In the genomic region with DNA sequence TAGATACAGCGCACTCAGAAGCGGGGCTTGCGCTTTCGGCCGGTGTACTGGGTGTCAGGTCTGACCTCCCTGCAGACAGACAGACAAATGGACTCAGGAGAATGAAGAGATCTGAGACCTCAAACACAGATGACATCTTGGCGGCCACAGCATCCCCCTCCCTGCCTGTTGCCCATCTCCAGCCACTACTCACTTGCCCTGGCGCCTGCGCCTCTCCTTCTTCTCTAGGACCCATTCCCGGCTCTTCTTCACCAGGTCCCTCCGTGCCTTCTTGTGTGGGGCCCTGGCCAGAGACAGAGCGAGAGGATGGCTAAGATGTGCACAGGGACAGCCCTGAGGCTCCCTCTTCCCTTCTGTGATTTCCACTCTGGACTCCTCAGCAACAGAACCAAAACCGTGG, we compare ENCODE assay signal across 25 mouse cellular contexts. TPM values are rescaled to one million over a fixed set of nuclear protein-coding genes. Genes with fewer than 3 reads are reported as not detected.
DNase-seq lines count a peak whose midpoint lies in the region; ATAC-seq lines count a peak whose summit lies in the region.
"Had no signal": no experiment of that assay in that cellular context is flagged by ENCODE, and none has a peak within 500 bp of the region (broad histone marks: within the 10 kb centered on the region; RNA-seq: fewer than 3 reads in every experiment).

No protein-coding gene starts in this region.

- H3K4me1 ChIP-seq in heart, embryonic 12.5 days (replicated peaks): no peaks in the 10 kb centered on the region
- no peaks in the 10 kb centered on the region for H3K4me1 ChIP-seq in midbrain, embryonic 11.5 days (ENCODE audit: control insufficient read depth, insufficient read depth, low read length)
- no peaks in the 10 kb centered on the region for H3K4me1 ChIP-seq in midbrain, embryonic 16.5 days (ENCODE audit: control insufficient read depth, insufficient read depth, low read length)
- H3K4me1 ChIP-seq: embryonic facial prominence, embryonic 15.5 days; forebrain, embryonic 10.5 days; forebrain, embryonic 12.5 days had no signal

- intact Hi-C loops in heart, postnatal 14 days (cut with DNase I): no loop called here
- intact Hi-C loops in heart, postnatal 36 days (cut with DNase I): no loop called here

- H3K4me3 ChIP-seq in heart, embryonic 12.5 days: no peak overlapping the region
- H3K4me3 ChIP-seq in midbrain, embryonic 11.5 days (ENCODE audit: low read depth, low read length): no peak overlapping the region
- H3K4me3 ChIP-seq in midbrain, embryonic 16.5 days (ENCODE audit: low read depth, low read length): no peak overlapping the region
- H3K4me3 ChIP-seq: embryonic facial prominence, embryonic 13.5 days; embryonic facial prominence, embryonic 15.5 days; erythroblast, embryonic 14.5 days; forebrain, embryonic 10.5 days; forebrain, embryonic 12.5 days had no signal

- WGBS in heart, embryonic 12.5 days: 67% methylated on average over 12 of the region's 12 CpGs
- WGBS in midbrain, embryonic 11.5 days: 89% methylated on average over 12 of the region's 12 CpGs
- WGBS in midbrain, embryonic 16.5 days: 92% methylated on average over 12 of the region's 12 CpGs

- H3K36me3 ChIP-seq in heart, embryonic 12.5 days: peaks cover 93% of the 10 kb centered on the region
- H3K36me3 ChIP-seq in midbrain, embryonic 11.5 days (ENCODE audit: control insufficient read depth, insufficient read depth, low read length): peaks cover 11% of the 10 kb centered on the region
- H3K36me3 ChIP-seq in midbrain, embryonic 16.5 days (ENCODE audit: control insufficient read depth, insufficient read depth, low read length): peaks cover 27% of the 10 kb centered on the region

- H3K4me2 ChIP-seq in heart, embryonic 12.5 days: no peak overlapping the region
- no peak overlapping the region for H3K4me2 ChIP-seq in midbrain, embryonic 11.5 days
- no peak overlapping the region for H3K4me2 ChIP-seq in midbrain, embryonic 16.5 days (ENCODE audit: low read length)
- H3K4me2 ChIP-seq: embryonic facial prominence, embryonic 13.5 days; embryonic facial prominence, embryonic 15.5 days; forebrain, embryonic 12.5 days had no signal

- H3K9ac ChIP-seq in heart, embryonic 12.5 days: 0 out of 2 replicates have a peak overlapping the region, but pooled peaks have one; percentile 6
- H3K9ac ChIP-seq in midbrain, embryonic 11.5 days (ENCODE audit: low read length): no peak overlapping the region
- no peak overlapping the region for H3K9ac ChIP-seq in midbrain, embryonic 16.5 days (ENCODE audit: low read depth, low read length)
- H3K9ac ChIP-seq: embryonic facial prominence, embryonic 13.5 days; embryonic facial prominence, embryonic 15.5 days; forebrain, embryonic 12.5 days had no signal

- H3K9me3 ChIP-seq in heart, embryonic 12.5 days (replicated peaks): no peaks in the 10 kb centered on the region
- H3K9me3 ChIP-seq in midbrain, embryonic 11.5 days (ENCODE audit: control insufficient read depth, low read length): no peaks in the 10 kb centered on the region
- no peaks in the 10 kb centered on the region for H3K9me3 ChIP-seq in midbrain, embryonic 16.5 days (replicated peaks; ENCODE audit: control insufficient read depth, low read length, poor library complexity, severe bottlenecking)
- H3K9me3 ChIP-seq: embryonic facial prominence, embryonic 13.5 days; embryonic facial prominence, embryonic 15.5 days; forebrain, embryonic 10.5 days; forebrain, embryonic 12.5 days had no signal

- peak; percentile 88 for DNase-seq in heart, adult 11 months
- DNase-seq in heart, postnatal 14 days: no peak
- DNase-seq in heart, postnatal 36 days: no peak
- peak; percentile 70 for DNase-seq in midbrain, embryonic 11.5 days (ENCODE audit: low spot score, missing footprints)
- DNase-seq in urinary bladder, postnatal 4 days (ENCODE audit: low spot score in 2 of 2): no peak
- DNase-seq: adrenal gland, adult 2 months; adrenal gland, postnatal 10 days; adrenal gland, postnatal 25 days; cerebellum, adult 11 months; cerebellum, adult 18-20 months; cerebellum, adult 8-10 months; cerebellum, adult 9-11 months; cerebellum, postnatal 36 days; embryo, embryonic 11 days had no signal

- no peak overlapping the region for H3K27ac ChIP-seq in heart, embryonic 12.5 days (ENCODE audit: poor library complexity, severe bottlenecking)
- H3K27ac ChIP-seq in midbrain, embryonic 11.5 days (ENCODE audit: low read depth, low read length): no peak overlapping the region
- no peak overlapping the region for H3K27ac ChIP-seq in midbrain, embryonic 16.5 days (ENCODE audit: low read length)
- H3K27ac ChIP-seq: embryonic facial prominence, embryonic 13.5 days; embryonic facial prominence, embryonic 15.5 days; forebrain, embryonic 10.5 days; forebrain, embryonic 12.5 days had no signal

- H3K27me3 ChIP-seq in heart, embryonic 12.5 days (replicated peaks): no peaks in the 10 kb centered on the region
- H3K27me3 ChIP-seq in midbrain, embryonic 11.5 days (ENCODE audit: control insufficient read depth, insufficient read depth, low read length): no peaks in the 10 kb centered on the region
- no peaks in the 10 kb centered on the region for H3K27me3 ChIP-seq in midbrain, embryonic 16.5 days (ENCODE audit: control insufficient read depth, insufficient read depth, low read depth, low read length)
- H3K27me3 ChIP-seq: embryonic facial prominence, embryonic 13.5 days; embryonic facial prominence, embryonic 15.5 days; forebrain, embryonic 12.5 days had no signal

- no peak for ATAC-seq in heart, embryonic 12.5 days (ENCODE audit: insufficient number of reproducible peaks, low FRiP score)
- no peak for ATAC-seq in midbrain, embryonic 11.5 days (ENCODE audit: low FRiP score)
- ATAC-seq in midbrain, embryonic 16.5 days: no peak
- ATAC-seq: forebrain, embryonic 14.5 days had no signal

RNA-seq across cellular contexts. Expression of a gene that starts 10.6 kb away (rescaled TPM):
- total RNA-seq in heart, postnatal 14 days (2021): 10 to 100 TPM; 25.9 to 26.2 TPM
- polyA plus RNA-seq in heart, embryonic 12.5 days (2016; fragmentation: Nextera tagmentation; extraction: Ambion mirVana): 25.0 and 28.4 TPM in 2 replicates
- total RNA-seq in heart, postnatal 36 days (2021): 10 to 100 TPM; 38.5 to 40.4 TPM
- polyA plus RNA-seq in midbrain, embryonic 11.5 days (2014; fragmentation: Nextera tagmentation; extraction: Ambion mirVana): 30.0 and 30.2 TPM in 2 replicates
- polyA plus RNA-seq in midbrain, embryonic 16.5 days (2015; fragmentation: Nextera tagmentation; extraction: Ambion mirVana): 48.8 and 49.6 TPM in 2 replicates

RNA-seq across cellular contexts. Expression of a gene that starts 11.4 kb away (rescaled TPM):
- total RNA-seq in heart, postnatal 14 days (2021): 10 to 100 TPM; 24.9 to 26.8 TPM
- 63.6 and 68.5 TPM in 2 replicates for polyA plus RNA-seq in heart, embryonic 12.5 days (2016; fragmentation: Nextera tagmentation; extraction: Ambion mirVana)
- total RNA-seq in heart, postnatal 36 days (2021): 10 to 100 TPM; 21.2 to 24.7 TPM
- 105 and 116 TPM in 2 replicates for polyA plus RNA-seq in midbrain, embryonic 11.5 days (2014; fragmentation: Nextera tagmentation; extraction: Ambion mirVana)
- polyA plus RNA-seq in midbrain, embryonic 16.5 days (2015; fragmentation: Nextera tagmentation; extraction: Ambion mirVana): 74.4 and 76.9 TPM in 2 replicates

RNA-seq across cellular contexts. Expression of a gene that starts 24.7 kb away (rescaled TPM):
- total RNA-seq in heart, postnatal 14 days (2021): 1 to 10 TPM in 1 of 2 experiments, under 1 TPM in 1; 0.98 to 1.2 TPM
- polyA plus RNA-seq in heart, embryonic 12.5 days (2016; fragmentation: Nextera tagmentation; extraction: Ambion mirVana): 4.4 and 4.7 TPM in 2 replicates
- total RNA-seq in heart, postnatal 36 days (2021): 1 to 10 TPM in 1 of 2 experiments, under 1 TPM in 1; 0.95 to 1.6 TPM
- polyA plus RNA-seq in midbrain, embryonic 11.5 days (2014; fragmentation: Nextera tagmentation; extraction: Ambion mirVana): 6.8 and 9.6 TPM in 2 replicates
- 32.4 and 33.6 TPM in 2 replicates for polyA plus RNA-seq in midbrain, embryonic 16.5 days (2015; fragmentation: Nextera tagmentation; extraction: Ambion mirVana)
- total RNA-seq: common myeloid progenitor, adult 5-6 weeks had no signal
- polyA plus RNA-seq: erythroblast, embryonic 14.5 days had no signal

RNA-seq across cellular contexts. Expression of a gene that starts 30.1 kb away (rescaled TPM):
- total RNA-seq in heart, postnatal 14 days (2021): 1 to 10 TPM; 2.6 to 4.3 TPM
- polyA plus RNA-seq in heart, embryonic 12.5 days (2016; fragmentation: Nextera tagmentation; extraction: Ambion mirVana): 12.1 and 13.3 TPM in 2 replicates
- total RNA-seq in heart, postnatal 36 days (2021): 1 to 10 TPM; 1.7 to 2.0 TPM
- 16.1 and 17.7 TPM in 2 replicates for polyA plus RNA-seq in midbrain, embryonic 11.5 days (2014; fragmentation: Nextera tagmentation; extraction: Ambion mirVana)
- polyA plus RNA-seq in midbrain, embryonic 16.5 days (2015; fragmentation: Nextera tagmentation; extraction: Ambion mirVana): 162 and 195 TPM in 2 replicates

RNA-seq across cellular contexts. Expression of a gene that starts 36.3 kb away (rescaled TPM):
- 10 to 100 TPM; 16.5 to 28.8 TPM for total RNA-seq in heart, postnatal 14 days (2021)
- 0.59 and 1.0 TPM in 2 replicates for polyA plus RNA-seq in heart, embryonic 12.5 days (2016; fragmentation: Nextera tagmentation; extraction: Ambion mirVana)
- 10 to 100 TPM; 23.5 to 31.7 TPM for total RNA-seq in heart, postnatal 36 days (2021)
- polyA plus RNA-seq in midbrain, embryonic 11.5 days (2014; fragmentation: Nextera tagmentation; extraction: Ambion mirVana): 1.2 and 2.1 TPM in 2 replicates
- 0.87 and 1.0 TPM in 2 replicates for polyA plus RNA-seq in midbrain, embryonic 16.5 days (2015; fragmentation: Nextera tagmentation; extraction: Ambion mirVana)
- total RNA-seq: common myeloid progenitor, adult 5-6 weeks; MEL had no signal
- polyA plus RNA-seq: C2C12 had no signal

Comparison
In these comparisons a context has a peak if more than half of its experiments do, and no peak if none do; other contexts are left out.
1. DNase-seq: peak in heart, adult 11 months (single experiment) and midbrain, embryonic 11.5 days (single experiment); none in heart, postnatal 14 days (0 of 2), heart, postnatal 36 days (0 of 2) and urinary bladder, postnatal 4 days (0 of 2).